Mouse (Mus musculus) small intestine, adult 2 months (tissue): ENCODE results near the gene Snx1. TPM values are rescaled to one million over a fixed set of nuclear protein-coding genes. Genes with fewer than 3 reads are reported as not detected.

Experiments used
- H3K27ac ChIP-seq: fragments of 200-500 bp; 2 replicates; pipeline ENCODE4 v1.5.1; 2012; ENCODE audit warnings: low read depth, low read length, control low read depth, inconsistent platforms; ENCODE audit not compliant: insufficient read depth
- H3K27me3 ChIP-seq: fragments of 200-500 bp; 2 replicates; pipeline ENCODE4 v1.6.1; 2012; ENCODE audit warnings: mild to moderate bottlenecking, moderate library complexity, low read length, inconsistent platforms; ENCODE audit not compliant: control insufficient read depth, insufficient read depth
- H3K36me3 ChIP-seq: fragments of 200-500 bp; 2 replicates; pipeline ENCODE4 v1.6.1; 2012; ENCODE audit warnings: mild to moderate bottlenecking, low read length, control low read depth, inconsistent platforms; ENCODE audit not compliant: control insufficient read depth, insufficient read depth
- H3K4me1 ChIP-seq: fragments of 200-500 bp; 2 replicates; pipeline ENCODE4 v1.6.1; 2012; ENCODE audit warnings: low read length, inconsistent platforms, mixed read lengths; ENCODE audit not compliant: control insufficient read depth, insufficient read depth, insufficient read length
- H3K4me3 ChIP-seq: fragments of 200-500 bp; 2 replicates; pipeline ENCODE4 v1.5.1; 2012; ENCODE audit warnings: low read depth, mild to moderate bottlenecking, control low read depth, inconsistent platforms, low read length, moderate library complexity
- CTCF ChIP-seq: fragments of 200-500 bp; IDR thresholded peaks from 2 replicates; pipeline ENCODE4 v1.5.1; 2012; ENCODE audit warnings: low read depth, mild to moderate bottlenecking, control low read depth, inconsistent platforms, low read length, moderate library complexity, mixed read lengths; ENCODE audit not compliant: insufficient replicate concordance, insufficient read length; ENCODE audit errors: extremely low read depth
- POLR2A ChIP-seq: fragments of 200-500 bp; IDR thresholded peaks from 2 replicates; pipeline ENCODE4 v1.6.1; 2012; ENCODE audit warnings: low read depth, mild to moderate bottlenecking, control low read depth, inconsistent platforms, low read length, moderate library complexity
- WGBS: fragments of 180-500 bp; shearing (Covaris S2); methylation state at CpG from one replicate; pipeline ENCODE4 v1.1.7; 2018; 5-methylcytosine and 5-hydroxymethylcytosine counted together
- polyA plus RNA-seq: library from polyadenylated mRNA; depleted of rRNA; stranded (reverse); fragments of >200 nt; gene quantifications from 2 replicates; pipeline ENCODE4 v1.2.3, GENCODE M21; 2012; rRNA removed

Snx1 gene
- polyA plus RNA-seq, 1 experiment, result 32.2 TPM

- Histone ChIP-seq H3K36me3 (no peaks in the 10 kb centered on the region), H3K4me1 (peaks cover 3% of the 10 kb centered on the region; the same call in 1 of the 2 replicates), H3K4me3 (no peak overlapping the region), H3K27me3 (no peaks in the 10 kb centered on the region), H3K27ac (no peak overlapping the region)
- TF ChIP-seq CTCF, result no peak
- 80% methylated on average over 4 of the region's 4 CpGs for WGBS
These were observed 74.9 kb downstream of the Snx1 start for GRCm38 (mm10) chr9:66051493-66051892.

DNA sequence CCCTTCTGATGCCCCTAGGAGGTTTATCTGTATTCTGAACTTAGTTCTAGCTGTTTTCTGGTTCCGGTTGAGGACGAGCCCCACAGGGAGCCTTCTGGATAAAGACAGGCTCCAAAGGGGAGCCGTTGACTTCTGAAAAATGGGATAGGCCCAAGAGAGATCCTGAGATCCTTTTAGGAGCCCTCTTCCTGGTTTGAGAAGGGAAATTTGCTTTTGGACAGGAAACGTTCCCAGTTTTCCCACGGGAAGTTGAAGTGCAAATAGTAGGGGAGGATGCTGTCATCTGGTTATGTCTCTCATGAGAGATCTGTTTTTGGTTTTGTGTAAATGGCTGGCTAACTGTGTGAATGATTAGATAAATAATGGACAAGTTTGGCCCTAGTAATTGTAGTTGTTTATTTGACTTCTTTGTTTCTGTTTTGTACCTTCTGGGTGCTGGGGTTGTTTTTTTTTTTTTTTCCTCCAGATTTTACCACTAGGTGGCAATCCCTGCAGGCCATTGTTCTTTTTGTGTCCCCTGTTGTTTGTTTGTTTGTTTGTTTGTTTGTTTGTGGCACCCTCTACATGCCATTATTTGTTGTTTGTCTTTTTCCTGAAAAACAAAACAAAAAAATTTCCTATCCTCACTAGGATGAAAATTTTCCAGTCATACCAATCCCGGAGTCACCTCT is 76.3 kb downstream of the Snx1 start:
- WGBS, result 80% methylated on average over 6 of the region's 6 CpGs
- Histone ChIP-seq H3K4me1 (peaks cover 3% of the 10 kb centered on the region; the same call in 1 of the 2 replicates), H3K27me3 (no peaks in the 10 kb centered on the region), H3K36me3 (no peaks in the 10 kb centered on the region), H3K4me3 (no peak overlapping the region), H3K27ac (no peak overlapping the region)
- TF ChIP-seq POLR2A (no peak), CTCF (no peak)

DNA sequence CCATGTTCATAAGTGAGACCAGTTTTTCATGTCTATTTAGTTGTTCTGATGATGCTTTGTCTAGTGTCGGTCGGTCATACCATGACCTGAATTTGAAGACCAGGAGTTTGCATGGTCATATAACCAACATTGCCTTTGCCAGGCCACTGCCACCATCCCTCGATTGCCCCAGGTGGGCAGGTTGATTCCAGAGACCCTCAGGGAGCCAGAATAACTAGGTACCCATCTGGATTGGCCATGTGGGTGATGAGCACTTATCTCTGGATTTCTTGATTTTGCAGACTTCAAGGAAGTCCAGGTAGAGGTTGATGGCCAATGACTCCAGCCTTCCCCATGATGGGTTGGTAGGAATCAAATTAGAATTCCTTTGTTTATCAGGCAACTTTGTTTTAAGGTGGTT is 83.1 kb downstream of the Snx1 start:
- Histone ChIP-seq H3K4me3 (no peak overlapping the region), H3K36me3 (peaks cover 20% of the 10 kb centered on the region), H3K27me3 (no peaks in the 10 kb centered on the region), H3K27ac (no peak overlapping the region), H3K4me1 (no peaks in the 10 kb centered on the region)
- WGBS, result 93% methylated on average over 3 of the region's 3 CpGs
- TF ChIP-seq CTCF, result no peak
- no peak for TF ChIP-seq POLR2A

- Histone ChIP-seq H3K36me3 (peaks cover 24% of the 10 kb centered on the region), H3K4me3 (no peak overlapping the region), H3K4me1 (no peaks in the 10 kb centered on the region), H3K27me3 (no peaks in the 10 kb centered on the region), H3K27ac (no peak overlapping the region)
- WGBS, result 76% methylated on average over 4 of the region's 4 CpGs
- TF ChIP-seq CTCF (no peak), POLR2A (no peak)
These were observed 84.1 kb downstream of the Snx1 start for GRCm38 (mm10) chr9:66042331-66042730.

DNA sequence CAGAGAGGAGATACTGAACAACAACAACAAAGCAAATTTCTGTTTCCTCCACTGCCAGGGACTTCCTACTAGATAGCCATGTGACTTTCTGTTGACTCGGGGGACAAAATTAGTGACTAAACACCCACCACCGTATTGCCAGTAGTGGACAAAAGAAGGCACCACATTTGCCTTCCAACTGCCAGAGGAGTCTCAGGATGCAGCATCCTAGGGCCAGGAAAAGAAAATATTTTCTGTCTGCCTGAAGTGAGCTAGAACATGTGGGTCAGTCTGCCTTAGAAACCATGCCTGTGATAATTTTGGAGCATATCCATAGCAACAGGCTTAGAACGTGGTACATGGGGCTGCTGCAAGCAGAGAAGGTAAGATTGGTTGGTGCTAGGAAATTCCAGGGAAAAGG is 85.6 kb downstream of the Snx1 start:
- Histone ChIP-seq H3K36me3 (peaks cover 30% of the 10 kb centered on the region), H3K27ac (no peak overlapping the region), H3K27me3 (no peaks in the 10 kb centered on the region), H3K4me1 (no peaks in the 10 kb centered on the region), H3K4me3 (no peak overlapping the region)
- TF ChIP-seq POLR2A (no peak), CTCF (no peak)
- 88% methylated on average over 3 of the region's 3 CpGs for WGBS

- 88% methylated on average over 4 of the region's 4 CpGs for WGBS
- TF ChIP-seq POLR2A (no peak), CTCF (no peak)
- Histone ChIP-seq H3K36me3 (peaks cover 33% of the 10 kb centered on the region), H3K27me3 (no peaks in the 10 kb centered on the region), H3K27ac (no peak overlapping the region), H3K4me1 (no peaks in the 10 kb centered on the region), H3K4me3 (no peak overlapping the region)
These were observed 87.1 kb downstream of the Snx1 start for GRCm38 (mm10) chr9:66039290-66039689.

DNA sequence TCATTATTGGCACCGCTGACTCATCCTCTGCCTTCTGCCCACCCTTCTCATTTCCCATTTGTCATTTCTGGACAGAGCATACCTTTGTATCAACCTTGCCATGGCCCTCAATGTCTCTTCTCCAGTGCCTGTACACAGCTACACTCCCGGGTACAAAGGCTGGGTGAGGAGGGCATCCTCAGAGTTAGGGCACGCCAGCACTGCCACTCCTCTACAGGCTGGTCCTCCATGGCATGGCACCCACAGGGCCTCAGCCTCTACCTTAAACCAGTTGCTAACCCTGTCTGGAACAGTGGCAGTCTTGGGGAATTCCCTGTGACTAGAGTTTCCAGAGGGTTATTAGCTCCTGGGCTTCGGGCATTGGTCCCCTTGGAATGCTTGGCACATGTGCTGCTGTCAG is 87.8 kb downstream of the Snx1 start:
- Histone ChIP-seq H3K4me1 (no peaks in the 10 kb centered on the region), H3K4me3 (no peak overlapping the region), H3K36me3 (peaks cover 38% of the 10 kb centered on the region), H3K27ac (no peak overlapping the region), H3K27me3 (no peaks in the 10 kb centered on the region)
- TF ChIP-seq POLR2A, result no peak
- TF ChIP-seq CTCF, result no peak
- WGBS, result 85% methylated on average over 4 of the region's 4 CpGs

Other genes with a start within 250 kb of the Snx1 start
- 1.2 and 1.9 TPM in 2 replicates for gene Pclaf, start 236.3 kb downstream of the Snx1 start, polyA plus RNA-seq
- gene Trip4, start 217.8 kb downstream of the Snx1 start, polyA plus RNA-seq, result 1.6 and 3.3 TPM in 2 replicates
- 1.5 and 3.2 TPM in 2 replicates for gene Csnk1g1, start 217.7 kb downstream of the Snx1 start, polyA plus RNA-seq
- gene Ppib, start 66.4 kb downstream of the Snx1 start, polyA plus RNA-seq, result 117 and 144 TPM in 2 replicates
- 0.61 and 0.91 TPM in 2 replicates for gene Snx22, start 56.9 kb downstream of the Snx1 start, polyA plus RNA-seq
- 5.1 and 5.3 TPM in 2 replicates for gene Ciao2a, start within 50 bp of the Snx1 start, polyA plus RNA-seq
- gene Dapk2, start 31.6 kb upstream of the Snx1 start, polyA plus RNA-seq, result 5.6 and 8.2 TPM in 2 replicates
- 4.3 and 9.3 TPM in 2 replicates for gene Herc1, start 223.9 kb upstream of the Snx1 start, polyA plus RNA-seq